Mouse (Mus musculus) kidney, postnatal 4 days (tissue): ENCODE results near the gene Oprm1.
"Not testable (repeated sequence)": the region's sequence is repeated elsewhere in the genome, so short reads cannot be mapped to it uniquely, and the experiment has no call there.

Experiments
- DNase-seq, 2 experiments: peaks; one replicate each; pipeline ENCODE4 v3.0.0; 2021; ENCODE audit warnings: mixed read lengths in 2 of 2

Gene Oprm1

DNA sequence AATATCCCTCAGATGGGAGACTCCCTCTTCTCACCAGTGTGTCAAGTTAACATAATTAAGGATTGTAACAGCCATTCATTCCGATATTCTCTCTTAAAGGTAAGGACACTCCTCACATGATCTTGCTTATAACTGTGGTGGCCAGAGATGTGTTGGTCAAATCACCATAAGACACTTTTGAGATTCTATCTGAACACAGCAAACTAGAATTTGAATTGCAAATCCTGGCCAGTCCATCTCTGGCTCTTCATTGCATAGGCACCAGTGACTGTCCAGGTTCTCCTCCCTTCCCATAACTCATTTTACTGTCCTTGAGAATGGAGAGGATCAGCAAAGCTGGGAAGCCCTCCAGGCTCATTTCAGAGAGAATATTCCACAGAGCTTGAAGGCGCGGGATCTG is at the start of gene Oprm1:
TSS of gene Oprm1 (plus strand) at position 301 of the 400 bp plus-strand sequence.
- DNase-seq = no peak

DNA sequence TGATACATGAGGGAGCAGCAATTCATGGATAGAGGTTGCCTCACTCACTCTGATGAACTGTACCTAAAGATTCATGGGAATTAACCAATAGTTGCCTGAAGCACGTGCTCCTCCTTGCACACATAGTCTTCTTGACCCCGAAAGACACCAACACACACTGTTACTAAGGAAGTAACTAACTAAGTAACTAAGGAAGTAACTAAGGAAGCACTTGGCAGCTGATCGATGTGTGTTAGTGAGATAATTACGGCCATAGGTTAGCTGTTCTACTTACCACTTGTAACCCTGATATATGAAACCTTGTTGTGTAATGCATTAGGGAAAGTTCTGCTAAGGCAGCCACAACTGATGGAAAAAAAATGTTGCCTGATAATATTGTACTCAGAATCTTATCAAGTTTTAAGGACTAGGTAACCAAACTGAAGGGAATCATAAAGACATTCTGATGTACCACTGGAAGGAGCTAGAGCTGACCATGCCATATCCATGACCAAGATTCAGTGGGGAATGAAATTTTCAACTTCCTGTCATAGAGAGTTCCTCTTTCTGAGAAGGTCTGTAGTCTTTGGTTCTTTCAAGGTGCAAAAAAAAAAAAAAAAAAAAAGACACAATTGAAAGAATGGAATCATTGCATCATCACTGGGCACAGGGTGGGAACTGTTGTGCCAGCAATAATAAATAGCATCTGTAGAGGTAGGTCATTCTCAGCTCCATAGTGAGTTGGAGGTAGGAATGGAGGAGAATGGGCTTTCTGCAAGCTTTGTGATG is 40.9 kb upstream of the Oprm1 start:
- DNase-seq = no peak

DNA sequence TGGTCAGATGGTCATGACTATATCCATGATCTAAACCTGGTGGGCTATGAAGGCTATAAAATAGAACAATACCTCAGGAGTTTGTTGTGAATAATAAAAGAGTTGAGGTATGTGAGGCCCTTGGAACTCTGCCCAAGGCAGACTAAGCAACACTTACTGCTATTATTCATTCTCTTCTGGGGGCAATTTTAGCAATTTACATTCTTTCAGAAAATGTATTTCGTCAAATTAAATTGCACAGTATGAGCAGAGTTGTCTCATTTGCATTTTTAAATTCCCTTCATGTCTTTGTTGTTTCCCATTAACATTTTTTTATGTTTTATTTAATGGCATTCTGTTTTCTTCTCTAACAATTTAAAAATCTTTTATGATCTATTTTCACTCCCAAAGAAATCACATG is 34.5 kb upstream of the Oprm1 start:
- DNase-seq = no peak

DNA sequence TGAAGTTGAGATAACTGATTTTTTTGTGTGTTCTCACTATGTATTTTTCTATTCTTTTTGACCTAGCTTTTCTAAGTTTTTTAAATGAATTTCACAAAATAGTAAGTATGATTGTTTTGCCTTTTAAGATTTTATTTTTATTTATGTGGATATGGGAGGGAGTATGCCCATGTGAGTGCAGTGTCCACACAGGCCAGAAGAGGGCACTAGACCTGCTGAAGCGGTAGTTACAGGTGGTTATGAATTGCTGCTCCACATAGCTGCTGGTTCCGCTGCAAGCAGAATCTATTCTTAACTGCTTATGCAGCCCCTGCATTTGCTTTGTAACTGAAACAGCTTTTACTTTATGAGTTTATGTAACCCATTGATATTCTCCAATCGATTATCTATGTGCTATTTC is 29.8 kb upstream of the Oprm1 start:
- peak; percentile 3 to 4 for DNase-seq

DNA sequence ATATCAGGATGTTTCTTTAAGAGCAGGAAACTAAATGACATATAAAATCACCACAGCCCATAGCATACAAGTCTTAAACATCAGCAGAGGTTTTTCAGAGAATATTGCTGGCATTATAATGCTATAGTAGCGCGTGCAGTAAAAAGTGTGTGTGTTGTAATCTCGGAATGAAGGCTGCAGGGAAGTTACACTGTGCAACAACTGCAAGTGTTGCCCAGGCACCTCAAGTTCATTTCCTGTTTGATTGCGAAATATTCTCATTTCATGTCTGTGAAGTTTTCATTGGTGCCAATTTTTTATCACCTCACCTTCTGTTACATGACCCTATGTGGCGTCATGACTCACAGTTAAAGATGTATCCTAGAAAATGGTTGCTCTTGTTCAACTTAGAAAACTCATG is 4.9 kb upstream of the Oprm1 start:
- DNase-seq = no peak

DNA sequence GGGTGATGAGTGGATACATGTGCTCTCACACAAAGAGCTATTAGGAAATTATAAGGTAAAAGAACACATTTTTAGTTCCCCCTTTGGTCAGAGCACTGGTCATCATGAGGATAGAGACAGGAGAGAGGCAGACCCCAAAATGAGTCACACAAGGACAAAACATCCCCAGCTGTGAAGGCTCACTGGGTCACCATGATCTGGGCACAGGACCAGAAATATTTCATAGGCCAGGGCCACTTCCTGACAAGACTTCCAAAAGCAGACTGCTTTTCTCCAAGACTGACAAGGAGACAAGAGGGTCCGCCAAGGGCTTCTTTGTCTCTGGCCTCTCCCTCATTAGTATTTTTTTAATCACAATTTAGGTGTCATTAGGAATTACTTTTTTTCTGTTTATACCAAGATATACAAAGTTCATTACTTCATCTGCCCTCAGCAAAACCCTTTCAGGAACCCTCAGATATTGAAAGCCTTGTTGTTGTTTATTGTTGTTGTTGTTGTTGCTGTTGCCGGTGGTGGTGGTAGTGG is 3.0 kb downstream of the Oprm1 start, which contains the start of gene Gm10945:
TSS of gene Gm10945 (minus strand) at position 475 of the 525 bp plus-strand sequence.
- DNase-seq = peak; percentile 64 to 71

DNA sequence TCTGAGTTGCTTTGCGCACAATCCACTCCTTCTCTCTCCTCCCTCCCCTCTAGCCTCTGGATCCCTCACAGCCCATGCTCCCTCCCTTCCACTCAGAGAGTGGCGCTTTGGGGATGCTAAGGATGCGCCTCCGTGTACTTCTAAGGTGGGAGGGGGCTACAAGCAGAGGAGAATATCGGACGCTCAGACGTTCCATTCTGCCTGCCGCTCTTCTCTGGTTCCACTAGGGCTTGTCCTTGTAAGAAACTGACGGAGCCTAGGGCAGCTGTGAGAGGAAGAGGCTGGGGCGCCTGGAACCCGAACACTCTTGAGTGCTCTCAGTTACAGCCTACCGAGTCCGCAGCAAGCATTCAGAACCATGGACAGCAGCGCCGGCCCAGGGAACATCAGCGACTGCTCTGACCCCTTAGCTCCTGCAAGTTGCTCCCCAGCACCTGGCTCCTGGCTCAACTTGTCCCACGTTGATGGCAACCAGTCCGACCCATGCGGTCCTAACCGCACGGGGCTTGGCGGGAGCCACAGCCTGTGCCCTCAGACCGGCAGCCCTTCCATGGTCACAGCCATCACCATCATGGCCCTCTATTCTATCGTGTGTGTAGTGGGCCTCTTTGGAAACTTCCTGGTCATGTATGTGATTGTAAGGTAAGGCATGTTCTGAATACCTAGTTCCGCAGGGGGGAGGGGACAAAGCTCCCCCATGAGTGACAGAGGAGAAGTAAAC is 30.4 kb downstream of the Oprm1 start:
- DNase-seq = peak; percentile 87

DNA sequence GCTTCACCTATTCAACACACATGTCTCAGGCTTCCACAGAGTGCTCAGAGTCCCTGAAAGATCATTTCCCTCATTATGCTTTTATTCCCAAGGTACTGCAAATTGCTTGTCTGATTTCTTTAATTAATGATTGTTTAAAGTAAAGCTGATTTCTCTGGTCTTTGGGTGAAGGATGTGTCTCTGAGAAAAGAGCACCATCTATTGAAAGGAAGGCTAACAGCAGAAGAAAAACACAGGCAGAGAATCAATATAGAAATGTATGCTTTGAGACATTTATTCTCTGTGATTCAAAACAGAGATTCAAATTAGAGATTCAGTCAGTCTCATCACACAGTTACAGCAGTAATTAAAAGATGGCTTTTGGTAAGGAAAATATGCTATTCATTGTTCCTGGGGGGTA is 31.9 kb downstream of the Oprm1 start:
- DNase-seq = no peak

DNA sequence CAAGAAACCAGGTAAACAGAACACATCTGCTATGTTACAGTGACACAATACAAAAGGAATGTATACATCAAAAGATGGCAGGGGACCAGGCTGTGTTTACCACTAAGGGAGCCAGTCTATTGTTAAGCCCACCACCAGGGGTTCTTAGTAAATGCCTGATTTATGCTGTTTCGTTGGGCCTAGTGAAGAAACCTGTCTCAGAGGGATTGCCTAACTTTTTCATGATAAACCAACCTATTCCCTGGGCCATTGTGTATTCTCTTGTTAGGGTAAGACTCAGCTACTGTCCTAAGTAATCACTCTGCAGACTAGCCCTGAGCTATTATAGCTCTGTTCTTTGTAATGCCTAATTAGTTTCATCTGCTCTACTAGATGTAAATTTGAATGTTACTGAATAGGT is 62.3 kb downstream of the Oprm1 start:
- DNase-seq = no peak

DNA sequence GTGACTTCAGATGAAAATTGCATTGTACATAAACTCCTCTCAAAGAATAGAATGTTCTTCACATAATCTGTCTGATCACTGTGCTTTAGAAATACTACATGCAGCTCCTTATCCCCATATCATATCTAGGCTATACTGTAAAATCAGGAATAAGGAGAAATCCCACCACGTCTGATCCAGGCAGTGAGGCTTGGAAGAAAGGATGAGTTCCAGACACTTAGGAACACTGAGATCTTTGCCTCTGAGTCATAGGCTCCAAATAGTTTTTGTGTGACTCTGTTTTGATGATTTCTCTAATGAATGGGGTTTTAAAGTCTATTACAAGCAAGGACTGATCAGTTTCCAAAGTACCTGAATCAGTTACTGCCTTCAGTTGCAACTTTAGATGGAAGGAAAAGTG is 83.9 kb downstream of the Oprm1 start:
- no peak for DNase-seq

DNA sequence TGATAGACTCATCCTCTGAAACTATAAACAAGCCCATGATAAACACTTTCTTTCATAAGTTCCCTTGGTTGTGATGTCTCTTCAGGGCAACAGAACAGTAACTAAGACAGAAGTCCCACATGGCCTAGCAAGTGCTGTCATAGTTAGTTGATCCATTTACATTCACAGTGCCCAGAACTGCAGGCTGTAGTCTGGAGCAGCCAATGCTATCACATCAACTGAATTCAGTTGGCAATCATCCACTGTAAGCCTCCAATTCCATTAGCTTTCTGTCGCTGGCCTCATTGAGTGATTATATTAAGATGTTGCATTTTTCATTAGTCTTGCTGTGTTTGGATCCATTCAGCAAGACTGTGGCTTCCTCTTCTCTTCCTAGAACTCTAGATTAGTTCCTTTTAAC is 88.0 kb downstream of the Oprm1 start:
- no peak for DNase-seq

DNA sequence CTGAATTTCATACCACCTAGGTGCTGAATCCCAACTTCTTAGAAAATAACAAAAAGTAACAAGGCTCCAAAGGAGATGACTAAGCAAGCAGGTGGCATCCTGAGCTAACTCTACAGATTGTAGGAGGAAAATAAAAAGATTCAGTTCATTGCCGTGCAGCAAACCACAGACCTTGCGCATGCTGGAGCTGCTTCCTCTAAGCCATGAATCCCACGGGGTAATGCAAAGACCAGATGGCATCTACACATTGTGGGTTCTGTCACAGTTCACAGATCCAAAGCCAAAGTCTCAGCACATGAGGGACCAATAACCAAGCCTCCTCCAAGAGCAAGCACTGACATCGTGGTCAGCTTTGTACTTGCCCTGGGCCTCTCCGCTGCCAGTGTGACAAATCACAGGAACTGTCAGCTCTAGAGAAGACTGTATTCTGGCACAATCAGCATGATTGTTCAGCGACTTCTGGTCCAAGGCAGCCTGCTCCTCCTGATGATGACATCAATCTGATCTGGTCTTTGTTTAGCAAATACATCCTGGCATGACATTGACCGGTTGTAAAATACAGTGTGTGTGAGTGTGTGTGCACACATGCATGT is 90.0 kb downstream of the Oprm1 start:
- DNase-seq = no peak

DNA sequence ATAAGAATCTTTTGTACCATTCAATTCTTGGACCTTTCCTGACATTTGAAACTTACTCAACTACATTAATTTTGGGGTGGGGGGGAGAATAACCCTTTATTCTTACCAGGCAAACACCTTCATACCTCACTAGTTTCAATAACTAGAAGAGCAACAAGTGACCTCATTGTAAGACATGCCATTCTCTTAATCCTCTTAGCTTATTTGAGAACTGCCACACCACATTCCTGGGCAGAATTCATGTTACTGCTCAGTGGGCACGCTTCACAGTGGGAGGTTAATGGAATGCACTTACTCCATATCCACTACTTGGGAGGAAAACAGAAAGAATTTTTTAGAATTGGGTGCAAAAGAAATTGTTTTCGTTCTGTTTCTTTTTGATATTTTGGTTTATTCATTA is 90.5 kb downstream of the Oprm1 start:
- peak in 1 of 2 experiments; percentile 3 for DNase-seq

DNA sequence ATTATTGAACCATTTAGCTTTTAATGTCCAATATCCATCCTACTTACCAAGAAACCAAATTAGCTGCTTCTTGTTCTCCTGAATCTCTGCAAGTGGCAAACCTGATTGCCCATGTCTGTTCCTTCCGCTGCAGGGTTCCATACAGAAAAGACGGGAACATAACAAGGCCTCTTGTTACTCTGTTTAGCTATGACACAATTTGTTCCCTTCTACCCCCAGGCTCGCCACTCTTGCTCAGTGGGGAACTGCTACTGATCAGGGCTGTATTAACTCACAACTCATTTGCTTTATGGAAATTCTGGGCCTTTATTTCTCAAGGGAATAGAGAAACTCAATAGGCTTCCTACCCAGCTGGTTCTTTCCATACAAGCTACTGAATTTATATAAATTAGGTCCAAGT is 97.5 kb downstream of the Oprm1 start:
- DNase-seq = no peak

DNA sequence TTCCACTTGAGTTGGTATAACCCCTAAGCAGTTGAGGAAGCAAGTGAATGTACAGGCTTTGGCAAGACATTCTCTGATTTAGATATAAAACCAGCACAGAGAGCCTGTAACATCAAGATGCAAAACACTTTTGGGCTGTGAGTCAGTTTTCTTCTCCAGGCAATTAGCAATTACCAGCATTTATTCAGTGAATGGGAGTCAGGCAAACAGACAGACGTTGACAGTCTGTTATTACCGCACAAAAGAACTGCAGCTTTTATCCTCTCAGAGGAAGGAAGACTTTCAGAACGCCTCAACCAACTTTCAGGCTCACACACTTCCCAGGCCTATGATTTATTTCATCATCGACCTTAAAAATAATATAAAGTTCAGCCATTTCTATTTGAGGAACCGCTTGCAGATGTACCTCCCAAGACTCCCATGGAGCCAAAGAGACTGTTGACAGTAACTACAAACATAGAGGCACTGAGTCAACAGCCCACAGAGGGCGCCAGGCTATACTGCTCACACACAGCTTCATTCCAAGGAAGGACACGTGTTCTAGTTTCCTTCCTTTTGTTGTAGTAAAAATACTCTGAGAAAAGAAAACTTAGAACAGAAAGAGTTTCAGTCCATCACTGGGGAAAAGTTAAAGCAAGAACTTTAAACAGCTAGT is 113.2 kb downstream of the Oprm1 start:
- no peak for DNase-seq

DNA sequence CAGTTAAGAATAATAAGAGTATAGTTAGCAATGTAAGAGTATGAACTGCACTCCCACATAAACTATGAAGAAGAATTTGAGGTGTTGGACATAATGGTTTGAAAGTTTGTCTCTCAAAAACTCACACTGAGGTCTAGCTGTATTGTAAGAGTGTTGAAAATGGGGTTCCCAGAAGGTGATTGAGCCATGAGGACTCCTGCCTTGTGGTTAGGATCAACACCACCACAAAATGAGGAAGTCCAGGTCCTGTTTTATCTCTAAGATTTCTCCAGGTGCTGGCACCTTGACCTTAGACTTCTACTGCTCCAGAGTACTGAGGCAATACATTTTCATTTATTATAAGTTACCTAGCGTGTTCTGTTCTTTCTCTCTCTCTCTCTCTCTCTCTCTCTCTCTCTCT is 115.6 kb downstream of the Oprm1 start:
- DNase-seq = no peak

DNA sequence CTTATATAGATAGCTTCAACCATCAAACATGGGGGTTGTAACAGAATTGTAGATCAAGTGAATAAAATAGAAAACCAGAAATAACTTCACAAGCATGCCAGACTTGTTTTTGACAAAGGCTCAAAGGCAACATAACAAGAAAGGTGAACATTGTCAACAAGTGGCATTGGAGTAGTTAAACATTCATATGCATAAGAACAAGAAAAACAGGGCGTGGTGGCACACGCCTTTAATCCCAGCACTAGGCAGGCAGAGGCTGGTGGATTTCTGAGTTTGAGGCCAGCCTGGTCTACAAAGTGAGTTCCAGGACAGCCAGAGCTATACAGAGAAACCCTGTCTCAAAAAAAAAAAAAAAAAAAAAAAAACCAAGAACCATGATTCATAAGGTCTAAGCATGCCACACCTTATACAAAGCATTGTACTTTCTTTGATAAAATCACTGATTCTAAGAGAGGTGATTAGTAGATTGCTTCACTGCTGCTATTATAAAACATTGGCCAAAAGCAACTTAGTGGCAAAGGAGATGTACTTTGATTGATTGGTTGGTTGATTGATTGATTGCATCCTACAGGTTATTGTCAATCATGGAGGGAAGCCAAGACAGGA is 120.1 kb downstream of the Oprm1 start:
- no peak for DNase-seq

DNA sequence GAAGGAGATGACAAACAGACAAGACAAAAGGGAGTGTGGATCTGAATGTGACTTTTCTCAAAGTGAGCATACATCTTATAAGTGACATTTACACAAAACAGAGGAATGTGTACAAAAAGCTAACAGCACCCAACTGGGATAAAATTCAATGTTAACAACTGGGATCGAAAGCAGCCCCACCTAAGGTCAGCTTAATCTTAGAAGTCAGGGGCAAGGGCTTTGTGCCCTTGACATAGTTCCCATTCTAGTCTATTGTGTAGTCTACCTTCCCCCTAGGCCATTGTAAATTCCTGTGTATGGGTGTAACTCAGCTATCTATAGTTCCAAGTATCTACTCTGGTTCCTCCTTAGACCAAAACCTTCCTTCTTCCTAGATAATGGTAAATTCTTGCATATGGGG is 123.7 kb downstream of the Oprm1 start:
- not testable (repeated sequence) for DNase-seq

DNA sequence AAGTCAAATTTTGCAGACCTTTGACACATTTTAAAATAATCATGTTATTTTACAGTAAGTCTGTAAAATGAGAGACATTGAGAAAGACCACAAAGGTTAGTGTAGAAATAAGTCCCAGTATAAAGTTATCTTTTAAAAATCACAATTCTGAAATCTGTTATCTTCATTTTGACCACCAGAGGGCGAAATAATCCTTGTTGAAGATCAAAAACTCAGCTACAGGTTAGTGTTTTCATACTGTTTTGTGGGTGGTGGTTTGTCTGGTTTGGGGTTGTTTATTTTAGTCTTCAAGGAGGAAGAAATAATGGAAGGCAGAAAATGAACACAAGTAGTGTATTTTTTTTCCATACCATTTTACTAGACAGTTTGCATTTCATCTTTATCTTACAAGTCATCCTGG is 127.2 kb downstream of the Oprm1 start:
- DNase-seq = no peak

DNA sequence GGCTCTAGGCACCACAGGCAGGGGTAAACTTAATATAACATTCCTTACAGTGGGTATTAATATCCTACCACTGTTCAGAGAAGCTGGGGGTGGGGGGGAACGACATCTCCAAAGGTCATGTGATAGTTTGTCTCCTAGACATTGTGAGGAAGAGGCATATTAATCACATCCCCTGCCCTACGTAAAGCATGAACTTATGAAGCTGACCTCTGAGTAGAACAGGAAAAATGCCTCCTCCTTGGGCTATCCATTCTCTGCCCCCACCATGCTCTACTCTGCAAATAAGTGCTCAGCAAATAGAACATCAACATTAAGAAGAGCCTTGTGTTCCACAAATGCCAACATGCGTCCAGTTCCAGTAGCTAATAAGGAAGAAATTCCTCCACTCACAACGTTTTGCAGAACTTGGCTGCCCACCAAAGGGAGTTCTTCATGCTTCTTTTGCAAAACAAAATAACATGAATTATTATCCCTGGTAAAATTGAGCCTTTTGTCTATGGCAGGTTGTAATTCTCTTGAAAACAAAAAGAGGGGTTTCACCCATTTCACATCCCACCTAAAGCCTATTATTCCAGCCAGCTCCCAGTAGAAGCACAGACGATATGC is 131.4 kb downstream of the Oprm1 start:
- peak; percentile 36 to 66 for DNase-seq

DNA sequence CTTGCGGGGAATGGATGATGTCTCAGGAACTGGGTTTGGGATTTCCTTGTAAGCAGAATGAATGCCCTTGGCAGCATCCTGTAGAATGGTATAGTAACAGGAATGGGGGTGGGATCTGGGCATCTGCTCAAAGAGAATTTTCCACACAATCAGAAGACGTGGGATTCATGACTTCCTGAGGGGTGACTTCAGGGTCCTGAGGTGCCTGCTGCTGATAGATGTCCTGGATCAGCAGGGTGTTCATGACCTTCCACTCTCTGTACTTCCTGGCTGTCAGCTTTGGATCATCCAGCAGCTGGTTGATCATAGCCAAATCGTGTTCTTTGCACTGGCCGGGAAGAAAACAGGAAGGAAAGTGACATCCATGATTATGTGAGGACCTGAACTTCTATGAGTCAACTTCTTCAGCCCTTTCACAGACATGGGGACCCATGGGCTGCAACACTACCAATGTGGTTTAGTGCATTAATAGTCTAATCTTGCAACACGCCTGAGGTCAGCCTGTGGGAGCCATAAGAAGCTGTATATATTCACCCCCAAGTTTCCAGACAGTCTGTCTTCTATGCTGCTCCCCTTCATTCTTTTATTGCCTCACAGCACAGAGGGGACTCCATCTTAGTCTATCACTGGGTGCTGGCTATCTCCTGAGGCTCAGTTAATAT is 132.2 kb downstream of the Oprm1 start:
- peak; percentile 9 to 31 for DNase-seq

DNA sequence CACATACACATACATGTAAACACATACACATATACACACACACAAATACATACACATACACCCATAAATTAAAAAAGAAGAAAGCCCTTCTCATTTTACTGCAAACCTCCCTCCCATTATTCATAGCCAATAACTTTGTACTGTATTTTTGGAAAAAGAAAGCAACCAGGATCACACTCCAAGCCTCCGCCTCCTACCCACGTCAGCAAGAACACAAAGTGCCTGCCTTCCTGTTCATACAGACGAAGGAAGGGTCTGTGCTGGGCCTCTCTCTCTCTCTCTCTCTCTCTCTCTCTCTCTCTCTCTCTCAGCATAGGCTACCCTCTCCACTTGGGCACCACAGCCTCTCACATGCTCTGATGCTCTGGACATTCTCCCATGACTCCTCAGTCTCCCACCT is 137.5 kb downstream of the Oprm1 start:
- DNase-seq = no peak
